Mouse (Mus musculus): ENCODE data around the gene Nab2.
A peak's percentile ranks its signal among the peaks of the same experiment; 100 is the strongest.

Nab2 gene

GRCm38 (mm10) chr10:127643553-127644238 is 24.7 kb downstream of the Nab2 start:
- DNase-seq (ENCODE audit: low spot score in 2 of 2), result no peak

GRCm38 (mm10) chr10:127642772-127643552 is 25.4 kb downstream of the Nab2 start, which contains the start of gene Stat6:
TSS of gene Stat6 (plus strand) at chr10:127642986.
- DNase-seq (ENCODE audit: low spot score in 2 of 2), result no peak

- peak; percentile 88 to 90 for DNase-seq (ENCODE audit: low spot score in 2 of 2)
Observed at GRCm38 (mm10) chr10:127641861-127642771, 26.3 kb downstream of the Nab2 start.

GRCm38 (mm10) chr10:127640421-127640820 is 27.9 kb downstream of the Nab2 start:
- DNase-seq (ENCODE audit: low spot score in 2 of 2), result no peak

GRCm38 (mm10) chr10:127632668-127633271 is 35.6 kb downstream of the Nab2 start:
- no peak for DNase-seq (ENCODE audit: low spot score in 2 of 2)

- DNase-seq (ENCODE audit: low spot score in 2 of 2), result no peak
Observed at GRCm38 (mm10) chr10:127631261-127632214, 36.8 kb downstream of the Nab2 start.

- no peak for DNase-seq (ENCODE audit: low spot score in 2 of 2)
Observed at GRCm38 (mm10) chr10:127626433-127626832, 41.9 kb downstream of the Nab2 start.

DNA sequence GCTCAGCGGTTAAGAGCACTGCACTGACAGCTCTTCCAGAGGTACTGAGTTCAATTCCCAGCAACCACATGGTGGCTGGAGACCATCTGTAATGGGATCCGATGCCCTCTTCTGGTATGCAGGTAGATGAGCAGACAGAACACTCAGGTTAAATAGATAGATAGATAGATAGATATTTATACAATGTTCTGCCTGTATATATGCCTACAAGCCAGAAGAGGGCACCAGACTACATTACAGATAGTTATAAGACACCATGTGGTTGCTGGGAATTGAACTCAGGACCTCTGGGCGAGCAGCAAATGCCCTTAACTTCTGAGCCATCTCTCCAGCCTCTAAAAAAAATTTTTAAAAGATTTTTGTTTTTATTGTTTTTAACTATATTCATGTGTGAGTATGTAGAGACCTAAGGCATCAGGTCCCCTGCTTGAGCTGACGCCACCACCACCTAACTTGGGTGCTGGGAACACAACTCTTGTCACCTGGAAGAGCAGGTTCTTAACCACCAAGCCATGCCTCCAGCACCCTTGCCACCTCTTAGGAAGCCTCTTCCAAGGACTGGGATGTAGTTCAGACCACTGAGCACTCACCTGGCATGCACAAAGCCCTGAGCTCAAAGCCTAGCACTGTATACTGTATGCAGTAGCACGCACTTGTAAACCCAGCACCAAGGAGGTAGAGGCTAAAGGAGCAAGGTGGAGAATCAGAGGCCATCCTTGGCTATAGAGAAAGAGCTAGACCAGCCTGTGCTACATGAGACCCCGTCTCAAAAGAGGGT is 44.7 kb downstream of the Nab2 start:
- no peak for DNase-seq (ENCODE audit: low spot score in 2 of 2)

- DNase-seq (ENCODE audit: low spot score in 2 of 2), result no peak
Observed at GRCm38 (mm10) chr10:127622661-127623060, 45.7 kb downstream of the Nab2 start.

- no peak for DNase-seq (ENCODE audit: low spot score in 2 of 2)
Observed at GRCm38 (mm10) chr10:127622057-127622392, 46.3 kb downstream of the Nab2 start.

- peak; percentile 87 to 90 for DNase-seq (ENCODE audit: low spot score in 2 of 2)
Observed at GRCm38 (mm10) chr10:127621191-127622056, 46.9 kb downstream of the Nab2 start.

DNA sequence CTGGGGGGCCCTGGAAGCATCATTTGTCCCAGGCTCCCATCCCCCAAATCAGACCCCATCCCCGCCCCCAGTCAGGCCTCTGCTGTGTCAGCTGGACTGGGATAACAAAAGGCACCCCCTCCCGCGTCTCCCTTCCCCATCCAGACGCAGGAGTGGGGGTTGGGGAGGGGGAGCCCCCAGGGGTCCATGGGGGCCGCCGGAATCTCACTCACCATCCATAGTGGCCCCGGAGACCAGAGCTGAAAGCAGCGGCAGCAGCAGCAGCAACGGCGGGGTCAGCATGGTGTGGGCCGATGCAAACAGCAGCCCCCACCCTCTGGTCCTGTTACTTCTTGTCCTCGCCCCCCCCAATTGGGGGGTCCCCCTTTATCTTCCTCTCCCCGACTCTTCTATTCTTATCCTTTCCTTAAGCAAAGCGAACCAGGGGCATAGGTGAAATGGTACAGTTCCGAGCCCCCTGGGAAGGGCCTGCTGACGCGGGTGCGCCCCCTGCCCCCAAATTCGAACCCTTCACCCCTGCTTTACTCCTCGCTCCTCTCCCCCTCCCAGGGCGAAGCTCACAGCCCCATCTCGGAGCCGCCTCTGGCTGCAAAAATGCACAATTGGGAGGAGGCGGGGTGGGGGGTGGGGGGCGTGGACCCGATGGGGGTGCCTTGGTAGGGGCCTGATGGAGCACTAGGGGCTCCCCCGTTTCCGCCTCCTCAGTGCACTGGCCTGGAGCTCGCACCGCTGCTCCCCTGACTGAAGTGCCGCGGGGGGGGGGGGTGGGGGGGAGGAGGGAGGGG is 47.8 kb downstream of the Nab2 start, which contains the start of gene Lrp1:
TSS of gene Lrp1 (minus strand) at position 743 of the 785 bp plus-strand sequence.
- no peak for DNase-seq (ENCODE audit: low spot score in 2 of 2)

GRCm38 (mm10) chr10:127619941-127620405 is 48.4 kb downstream of the Nab2 start:
- DNase-seq (ENCODE audit: low spot score in 2 of 2), result no peak

GRCm38 (mm10) chr10:127619119-127619721 is 49.1 kb downstream of the Nab2 start:
- DNase-seq (ENCODE audit: low spot score in 2 of 2), result no peak

- DNase-seq (ENCODE audit: low spot score in 2 of 2), result no peak
Observed at GRCm38 (mm10) chr10:127618173-127618572, 50.2 kb downstream of the Nab2 start.

GRCm38 (mm10) chr10:127617294-127617693 is 51.1 kb downstream of the Nab2 start:
- no peak for DNase-seq (ENCODE audit: low spot score in 2 of 2)

GRCm38 (mm10) chr10:127616261-127616679 is 52.1 kb downstream of the Nab2 start:
- DNase-seq (ENCODE audit: low spot score in 2 of 2), result no peak

Measured in right cerebral cortex, adult 2 months (tissue).